In the genomic region with DNA sequence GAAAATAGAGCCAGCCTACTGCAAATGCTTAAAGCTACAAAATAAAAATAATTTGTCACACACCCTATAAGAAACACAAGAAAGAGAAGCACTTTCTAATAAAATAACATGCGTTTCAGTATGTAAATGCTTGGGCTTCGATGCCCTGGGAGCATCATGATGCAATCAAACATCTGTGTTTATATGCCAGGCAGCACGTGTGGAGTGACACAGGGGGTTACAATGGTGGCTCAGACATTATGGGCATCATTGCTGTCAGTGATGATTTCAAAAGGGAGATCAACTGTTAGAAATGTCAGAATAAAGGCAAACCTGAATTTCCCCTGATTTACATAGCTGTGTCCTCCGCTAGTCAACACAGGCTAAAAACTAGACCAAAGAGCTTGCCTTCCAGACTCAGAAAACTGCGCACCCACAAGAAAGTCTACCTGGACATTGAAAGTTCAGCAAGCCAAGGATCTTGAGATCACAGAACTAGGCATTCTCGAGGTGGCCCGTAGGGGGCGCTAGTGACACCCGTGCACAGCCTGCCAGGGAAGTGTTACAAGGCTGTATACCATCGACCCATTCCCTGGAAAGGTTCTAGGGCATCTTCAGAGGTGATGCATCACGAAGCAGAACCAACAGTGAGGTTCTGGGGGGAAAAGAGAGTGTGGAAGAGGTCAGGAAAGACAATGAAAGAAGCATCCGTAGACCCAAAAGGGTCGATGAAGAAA, we compare ENCODE assay signal across 9 mouse cellular contexts. TPM values are rescaled to one million over a fixed set of nuclear protein-coding genes. Genes with fewer than 3 reads are reported as not detected.
A peak's percentile ranks its signal among the peaks of the same experiment; 100 is the strongest.
DNase-seq lines count a peak whose midpoint lies in the region; ATAC-seq lines count a peak whose summit lies in the region.
"Had no signal": no experiment of that assay in that cellular context is flagged by ENCODE, and none has a peak within 500 bp of the region (broad histone marks: within the 10 kb centered on the region; RNA-seq: fewer than 3 reads in every experiment).

No protein-coding gene starts in this region.

- peaks cover 7% of the 10 kb centered on the region; the same call in 1 of the 2 replicates for H3K4me1 ChIP-seq in midbrain, embryonic 10.5 days
- no peaks in the 10 kb centered on the region for H3K4me1 ChIP-seq in midbrain, embryonic 16.5 days (ENCODE audit: control insufficient read depth, insufficient read depth, low read length)

- H3K36me3 ChIP-seq in midbrain, embryonic 10.5 days = no peaks in the 10 kb centered on the region
- no peaks in the 10 kb centered on the region for H3K36me3 ChIP-seq in midbrain, embryonic 16.5 days (ENCODE audit: control insufficient read depth, insufficient read depth, low read length)
- H3K36me3 ChIP-seq: limb, embryonic 13.5 days had no signal

- peak; percentile 23 for DNase-seq in embryo, embryonic 10 days (ENCODE audit: low spot score)
- no peak for DNase-seq in embryo, embryonic 9.5 days (ENCODE audit: extremely low spot score)
- DNase-seq in midbrain, embryonic 10.5 days (ENCODE audit: low spot score) = peak; percentile 34
- peak; percentile 44 for DNase-seq in cerebellum, adult 9-11 months
- DNase-seq in layer of hippocampus, postnatal 36 days = no peak
- DNase-seq in right cerebral cortex, adult 18-20 months = no peak

- H3K27ac ChIP-seq in midbrain, embryonic 10.5 days (replicated peaks) = no peak overlapping the region
- H3K27ac ChIP-seq in midbrain, embryonic 16.5 days (ENCODE audit: low read length) = no peak overlapping the region
- H3K27ac ChIP-seq: limb, embryonic 13.5 days had no signal

- H3K4me3 ChIP-seq in midbrain, embryonic 10.5 days = no peak overlapping the region
- no peak overlapping the region for H3K4me3 ChIP-seq in midbrain, embryonic 16.5 days (ENCODE audit: low read depth, low read length)
- H3K4me3 ChIP-seq: limb, embryonic 13.5 days had no signal

- no peak for ATAC-seq in midbrain, embryonic 16.5 days
- peak; percentile 50; the same call in 1 of the 2 replicates for ATAC-seq in megakaryocyte-erythroid progenitor cell, adult 5-6 weeks (replicated peaks; ENCODE audit: low FRiP score, low TSS enrichment, poor library complexity, severe bottlenecking)

- WGBS in midbrain, embryonic 10.5 days = 51% methylated on average over 13 of the region's 13 CpGs
- 45% methylated on average over 13 of the region's 13 CpGs for WGBS in midbrain, embryonic 16.5 days

- no peaks in the 10 kb centered on the region for H3K27me3 ChIP-seq in midbrain, embryonic 10.5 days (ENCODE audit: low read depth, poor library complexity, severe bottlenecking)
- no peaks in the 10 kb centered on the region for H3K27me3 ChIP-seq in midbrain, embryonic 16.5 days (ENCODE audit: control insufficient read depth, insufficient read depth, low read depth, low read length)

- no peaks in the 10 kb centered on the region for H3K9me3 ChIP-seq in midbrain, embryonic 10.5 days (replicated peaks)
- H3K9me3 ChIP-seq in midbrain, embryonic 16.5 days (replicated peaks; ENCODE audit: control insufficient read depth, low read length, poor library complexity, severe bottlenecking) = no peaks in the 10 kb centered on the region
- H3K9me3 ChIP-seq: limb, embryonic 13.5 days had no signal

- H3K4me2 ChIP-seq in midbrain, embryonic 16.5 days (ENCODE audit: low read length) = no peak overlapping the region
- H3K4me2 ChIP-seq: limb, embryonic 13.5 days had no signal

- H3K9ac ChIP-seq in midbrain, embryonic 16.5 days (ENCODE audit: low read depth, low read length) = no peak overlapping the region
- H3K9ac ChIP-seq: limb, embryonic 13.5 days had no signal

RNA-seq across cellular contexts. Expression of gene Aipl1, which starts 35.0 kb away (rescaled TPM):
- 0.67 and 0.97 TPM in 2 replicates for polyA plus RNA-seq in midbrain, embryonic 10.5 days (2016; fragmentation: Nextera tagmentation; extraction: Ambion mirVana)
- polyA plus RNA-seq in midbrain, embryonic 16.5 days (2015; fragmentation: Nextera tagmentation; extraction: Ambion mirVana) = 0.34 and 0.65 TPM in 2 replicates
- not detected in 2 replicates for total RNA-seq in megakaryocyte-erythroid progenitor cell, adult 5-6 weeks (2014; fragmentation: Nextera tagmentation)
- 0.08 and 0.61 TPM in 2 replicates for total RNA-seq in megakaryocyte-erythroid progenitor cell, adult 5-6 weeks (2017)
- total RNA-seq in layer of hippocampus, postnatal 36 days (2021) = not detected

RNA-seq across cellular contexts. Expression of gene Pimreg, which starts 39.5 kb away (rescaled TPM):
- polyA plus RNA-seq in midbrain, embryonic 10.5 days (2016; fragmentation: Nextera tagmentation; extraction: Ambion mirVana) = 251 and 280 TPM in 2 replicates
- polyA plus RNA-seq in midbrain, embryonic 16.5 days (2015; fragmentation: Nextera tagmentation; extraction: Ambion mirVana) = 19.4 and 24.5 TPM in 2 replicates
- 2.3 and 7.1 TPM in 2 replicates for total RNA-seq in megakaryocyte-erythroid progenitor cell, adult 5-6 weeks (2014; fragmentation: Nextera tagmentation)
- 3.1 and 3.6 TPM in 2 replicates for total RNA-seq in megakaryocyte-erythroid progenitor cell, adult 5-6 weeks (2017)
- under 1 TPM; 0.45 to 0.63 TPM for total RNA-seq in layer of hippocampus, postnatal 36 days (2021)

Comparison
In these comparisons a context has a peak if more than half of its experiments do, and no peak if none do; other contexts are left out.
1. DNase-seq: peak in embryo, embryonic 10 days (single experiment), midbrain, embryonic 10.5 days (single experiment) and cerebellum, adult 9-11 months (single experiment); none in embryo, embryonic 9.5 days (single experiment), layer of hippocampus, postnatal 36 days (0 of 2) and right cerebral cortex, adult 18-20 months (single experiment).